Mouse (Mus musculus): ENCODE measurements around the gene Spink4.

Spink4 gene

GRCm38 (mm10) chr4:40919785-40920184 is at the start of gene Spink4:
TSS of gene Spink4 (plus strand) at chr4:40920052.
- in situ Hi-C loops (cut with MboI; ENCODE audit: low sequenced_read_pairs): no loop called here

- in situ Hi-C loops (cut with MboI; ENCODE audit: low sequenced_read_pairs): no loop called here
These were observed 49.6 kb upstream of the Spink4 start for GRCm38 (mm10) chr4:40870206-40870605.

GRCm38 (mm10) chr4:40872129-40872528 is 47.7 kb upstream of the Spink4 start:
- in situ Hi-C loops (cut with MboI; ENCODE audit: low sequenced_read_pairs): no loop called here

DNA sequence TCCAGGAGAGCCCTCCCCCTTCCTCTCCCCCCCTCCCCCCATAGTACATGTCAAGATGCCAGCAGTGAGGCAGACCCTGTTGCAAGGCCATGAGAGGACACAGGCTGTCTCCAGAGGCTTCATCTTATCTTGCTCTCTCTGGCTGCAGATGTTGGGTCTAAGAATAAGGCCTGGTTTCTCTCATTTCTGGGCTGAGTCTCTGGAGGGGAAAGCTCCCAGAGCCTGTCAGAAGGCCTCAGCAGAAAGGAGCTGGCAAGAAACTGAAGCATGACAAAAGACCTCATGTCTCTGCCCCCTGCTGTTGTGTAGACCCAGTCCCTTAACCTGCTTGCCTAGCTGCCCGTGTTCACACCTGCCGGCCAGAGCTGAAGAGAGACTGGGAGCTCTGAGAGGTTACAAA is 46.5 kb upstream of the Spink4 start:
- in situ Hi-C loops (cut with MboI; ENCODE audit: low sequenced_read_pairs): no loop called here

DNA sequence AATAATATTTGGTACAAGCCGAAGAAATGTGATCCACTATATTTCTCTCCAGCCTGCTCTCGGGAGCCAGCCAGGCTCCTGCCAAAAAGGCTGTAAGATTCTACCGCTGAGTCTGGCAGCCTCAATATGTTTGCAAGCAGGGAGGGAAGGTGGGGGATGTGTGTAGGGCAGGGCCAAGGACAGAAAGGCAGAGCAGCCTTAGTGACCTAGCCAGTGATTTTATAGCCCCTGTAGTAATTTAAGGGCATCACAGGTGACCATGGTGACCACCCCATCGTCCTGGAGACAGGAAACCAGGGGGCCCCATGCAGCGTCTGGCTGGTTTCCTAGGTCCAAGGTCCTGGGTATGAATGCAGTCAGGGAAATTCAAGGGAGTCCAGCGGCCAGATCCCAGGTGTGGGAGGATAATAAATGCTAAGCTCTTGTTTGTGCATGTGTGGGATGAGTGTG is 45.7 kb upstream of the Spink4 start:
- in situ Hi-C loops (cut with MboI; ENCODE audit: low sequenced_read_pairs): no loop called here

- in situ Hi-C loops (cut with MboI; ENCODE audit: low sequenced_read_pairs): no loop called here
These were observed 44.9 kb upstream of the Spink4 start for GRCm38 (mm10) chr4:40874794-40875552.

DNA sequence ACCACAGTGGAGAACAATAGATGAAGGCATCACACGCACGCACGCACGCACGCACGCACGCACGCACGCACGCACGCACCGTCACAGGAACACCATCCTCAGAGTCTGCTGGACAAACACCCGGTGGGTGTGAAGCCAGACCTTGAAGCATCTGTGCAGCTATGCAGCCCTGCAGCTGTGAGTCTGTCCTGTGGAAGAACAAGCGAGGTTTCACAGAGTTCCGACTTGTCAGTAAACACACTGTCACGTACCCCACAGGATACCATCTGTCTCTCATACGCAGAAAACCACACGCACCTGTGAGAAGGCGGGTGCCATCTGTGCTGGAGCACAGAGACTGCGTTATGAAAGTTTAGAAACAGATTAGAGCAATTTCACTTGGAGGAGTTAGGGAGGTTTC is 44.0 kb upstream of the Spink4 start:
- in situ Hi-C loops (cut with MboI; ENCODE audit: low sequenced_read_pairs): no loop called here

DNA sequence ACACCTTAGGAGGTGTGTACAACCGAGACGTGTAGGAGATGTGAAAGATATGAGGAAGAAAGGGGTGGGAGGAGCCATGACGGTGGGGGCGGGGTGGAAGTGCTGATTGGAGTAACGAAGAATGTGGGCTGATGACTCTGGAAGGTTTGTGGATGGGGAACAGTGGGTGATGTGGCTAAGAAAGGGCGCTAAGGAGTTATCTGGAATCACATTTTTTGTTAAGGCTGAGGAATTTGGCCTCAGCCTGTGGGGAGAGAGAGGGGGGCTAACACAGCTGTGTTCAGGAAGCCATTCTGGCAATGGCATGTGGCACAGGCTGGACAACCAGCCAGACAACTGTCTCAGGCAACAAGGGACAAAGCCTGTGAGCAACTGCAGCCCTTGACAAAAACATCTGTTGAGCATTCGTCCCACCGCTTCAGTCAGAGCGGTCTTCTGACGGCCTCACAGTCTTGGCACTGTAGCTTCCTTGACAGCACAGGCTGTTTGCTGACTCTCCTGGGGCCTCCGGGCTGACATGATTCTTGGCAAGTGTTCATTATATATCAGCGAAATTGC is 43.0 kb upstream of the Spink4 start:
- in situ Hi-C loops (cut with MboI; ENCODE audit: low sequenced_read_pairs): no loop called here

GRCm38 (mm10) chr4:40877528-40877927 is 42.3 kb upstream of the Spink4 start:
- in situ Hi-C loops (cut with MboI; ENCODE audit: low sequenced_read_pairs): no loop called here

GRCm38 (mm10) chr4:40883200-40883599 is 36.7 kb upstream of the Spink4 start:
- in situ Hi-C loops (cut with MboI; ENCODE audit: low sequenced_read_pairs): no loop called here

- in situ Hi-C loops (cut with MboI; ENCODE audit: low sequenced_read_pairs): no loop called here
These were observed 35.3 kb upstream of the Spink4 start for GRCm38 (mm10) chr4:40884282-40885165.

DNA sequence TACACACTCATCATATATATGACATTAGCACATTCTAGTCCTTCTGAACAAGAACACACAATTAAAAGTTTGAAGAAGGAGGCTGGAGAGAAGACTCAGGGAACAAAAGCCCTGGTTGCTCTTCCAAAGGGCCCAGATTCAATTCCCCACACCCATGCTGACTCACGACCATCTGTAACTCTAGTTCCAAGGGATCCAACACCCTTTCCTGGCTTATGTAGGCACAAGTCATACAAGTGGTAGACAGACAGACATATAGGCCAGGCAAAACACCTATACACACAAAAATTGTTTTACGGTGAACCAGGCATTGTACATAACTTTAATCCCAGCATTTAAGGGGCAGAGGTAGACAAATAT is 34.7 kb upstream of the Spink4 start:
- in situ Hi-C loops (cut with MboI; ENCODE audit: low sequenced_read_pairs): no loop called here

- in situ Hi-C loops (cut with MboI; ENCODE audit: low sequenced_read_pairs): no loop called here
These were observed 34.0 kb upstream of the Spink4 start for GRCm38 (mm10) chr4:40885883-40886282.

GRCm38 (mm10) chr4:40888839-40889238 is 31.0 kb upstream of the Spink4 start:
- in situ Hi-C loops (cut with MboI; ENCODE audit: low sequenced_read_pairs): no loop called here

GRCm38 (mm10) chr4:40889252-40889651 is 30.6 kb upstream of the Spink4 start:
- in situ Hi-C loops (cut with MboI; ENCODE audit: low sequenced_read_pairs): no loop called here

- in situ Hi-C loops (cut with MboI; ENCODE audit: low sequenced_read_pairs): no loop called here
These were observed 29.9 kb upstream of the Spink4 start for GRCm38 (mm10) chr4:40889983-40890382.

GRCm38 (mm10) chr4:40891206-40891605 is 28.6 kb upstream of the Spink4 start:
- in situ Hi-C loops (cut with MboI; ENCODE audit: low sequenced_read_pairs): no loop called here

GRCm38 (mm10) chr4:40895118-40895517 is 24.7 kb upstream of the Spink4 start:
- in situ Hi-C loops (cut with MboI; ENCODE audit: low sequenced_read_pairs): no loop called here

DNA sequence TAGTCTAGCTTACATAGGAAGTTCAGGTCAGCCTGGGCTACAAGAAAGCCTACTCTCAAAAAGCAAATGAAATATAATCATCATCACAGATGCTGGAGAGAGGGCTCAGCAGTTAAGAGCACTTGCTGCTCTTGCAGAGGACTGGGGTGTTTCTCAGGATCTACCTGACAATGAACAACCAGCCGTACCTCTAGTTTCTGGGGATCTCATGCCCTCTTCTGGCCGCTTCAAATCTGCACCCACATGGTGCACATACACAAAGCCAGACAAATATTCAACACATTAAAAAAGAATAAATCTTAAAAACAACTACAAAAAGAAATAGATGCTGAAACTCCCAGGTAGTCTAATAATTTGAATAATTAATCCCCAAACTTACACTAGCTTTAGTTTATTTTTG is 24.2 kb upstream of the Spink4 start:
- in situ Hi-C loops (cut with MboI; ENCODE audit: low sequenced_read_pairs): no loop called here

GRCm38 (mm10) chr4:40898476-40899044 is 21.3 kb upstream of the Spink4 start:
- in situ Hi-C loops (cut with MboI; ENCODE audit: low sequenced_read_pairs): no loop called here

DNA sequence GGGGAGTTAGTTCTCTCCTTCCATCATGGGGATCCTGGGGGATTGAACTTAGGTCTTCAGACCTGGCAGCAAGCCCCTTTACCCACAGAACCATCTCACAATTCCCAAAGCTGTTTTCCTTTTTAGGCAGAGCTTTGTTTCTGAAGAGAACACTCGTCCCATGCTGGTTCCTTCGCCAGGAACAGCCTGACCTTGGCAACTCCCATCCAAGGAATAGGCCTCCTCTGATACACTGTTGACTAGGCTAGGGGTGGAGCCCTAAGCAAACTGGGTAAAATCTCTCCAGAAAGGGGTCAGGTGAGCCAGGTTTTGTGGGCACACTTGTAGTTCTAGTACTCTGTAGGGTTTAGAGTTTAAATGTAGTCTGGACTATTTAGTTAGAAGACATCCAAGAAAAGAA is 20.6 kb upstream of the Spink4 start:
- in situ Hi-C loops (cut with MboI; ENCODE audit: low sequenced_read_pairs): no loop called here
